Mouse (Mus musculus) kidney, embryonic 16.5 days (tissue): ENCODE results near the gene Fam120b. TPM values are rescaled to one million over a fixed set of nuclear protein-coding genes. Genes with fewer than 3 reads are reported as not detected.
A peak's percentile ranks its signal among the peaks of the same experiment; 100 is the strongest.

Experiments
- ATAC-seq: fragments of 200-750 bp; cut with Nextera tagmentation; 2 replicates; pipeline ENCODE4 v1.8.0; 2017; ENCODE audit warnings: moderate TSS enrichment; ENCODE audit not compliant: low FRiP score, low TSS enrichment
- H3K27ac ChIP-seq: fragments of 300-500 bp; sonication (generic); 2 replicates; pipeline ENCODE4 v1.5.1; 2014; ENCODE audit warnings: low read length
- H3K27me3 ChIP-seq: fragments of 300-500 bp; sonication (generic); 2 replicates; pipeline ENCODE4 v1.6.1; 2014; ENCODE audit warnings: low read length, control low read depth, mixed read lengths; ENCODE audit not compliant: insufficient read depth
- H3K36me3 ChIP-seq: fragments of 300-500 bp; sonication (generic); 2 replicates; pipeline ENCODE4 v1.6.1; 2014; ENCODE audit warnings: low read length, control low read depth, mixed read lengths; ENCODE audit not compliant: insufficient read depth
- H3K4me1 ChIP-seq: fragments of 300-500 bp; sonication (generic); 2 replicates; pipeline ENCODE4 v1.6.1; 2014; ENCODE audit warnings: low read length, control low read depth, mixed read lengths; ENCODE audit not compliant: insufficient read depth
- H3K4me2 ChIP-seq: fragments of 300-500 bp; sonication (generic); replicated peaks from 2 replicates; pipeline ENCODE4 v1.6.1; 2014; ENCODE audit warnings: low read depth, low read length
- H3K4me3 ChIP-seq: fragments of 300-500 bp; sonication (generic); 2 replicates; pipeline ENCODE4 v1.5.1; 2014; ENCODE audit warnings: mild to moderate bottlenecking, low read length
- H3K9ac ChIP-seq: fragments of 300-500 bp; sonication (generic); replicated peaks from 2 replicates; pipeline ENCODE4 v1.6.1; 2014; ENCODE audit warnings: low read length
- H3K9me3 ChIP-seq: fragments of 300-500 bp; sonication (generic); 2 replicates; pipeline ENCODE4 v1.6.1; 2016; ENCODE audit warnings: low read length, control low read depth
- WGBS: fragments of 180-500 bp; shearing (Covaris S2); extraction: QIAGEN DNeasy Blood & Tissue Kit; methylation state at CpG from one replicate; pipeline ENCODE4 v1.1.7; 2014; 5-methylcytosine and 5-hydroxymethylcytosine counted together
- polyA plus RNA-seq: library from polyadenylated mRNA; unstranded; fragments of >200 nt; fragmentation: Nextera tagmentation; extraction: Ambion mirVana; gene quantifications from 2 replicates; pipeline ENCODE4 v1.2.1, GENCODE M21; 2015

The Fam120b gene
- polyA plus RNA-seq, 1 experiment from 2014 or later, result 31.4 TPM

- Histone ChIP-seq H3K4me3 (no peak overlapping the region), H3K27me3 (no peaks in the 10 kb centered on the region), H3K36me3 (peaks cover 56% of the 10 kb centered on the region), H3K4me2 (no peak overlapping the region), H3K9me3 (no peaks in the 10 kb centered on the region), H3K27ac (no peak overlapping the region), H3K9ac (no peak overlapping the region), H3K4me1 (no peaks in the 10 kb centered on the region)
- 88% methylated on average over 10 of the region's 10 CpGs for WGBS
- ATAC-seq, result no peak
Observed at GRCm38 (mm10) chr17:15409261-15409660, 13.3 kb downstream of the Fam120b start.

- Histone ChIP-seq H3K4me2 (no peak overlapping the region), H3K36me3 (peaks cover 54% of the 10 kb centered on the region), H3K4me1 (no peaks in the 10 kb centered on the region), H3K9me3 (no peaks in the 10 kb centered on the region), H3K4me3 (no peak overlapping the region), H3K27ac (no peak overlapping the region), H3K27me3 (no peaks in the 10 kb centered on the region), H3K9ac (no peak overlapping the region)
- WGBS, result 91% methylated on average over 1 of the region's 1 CpGs
- ATAC-seq, result no peak
Observed at GRCm38 (mm10) chr17:15410861-15411260, 14.9 kb downstream of the Fam120b start.

- H3K27ac ChIP-seq, result no peak overlapping the region
- WGBS, result 88% methylated on average over 12 of the region's 12 CpGs
- H3K9me3 ChIP-seq, result no peaks in the 10 kb centered on the region
- H3K9ac ChIP-seq, result no peak overlapping the region
- H3K4me1 ChIP-seq, result no peaks in the 10 kb centered on the region
- no peak for ATAC-seq
- peaks cover 54% of the 10 kb centered on the region for H3K36me3 ChIP-seq
- H3K4me3 ChIP-seq, result no peak overlapping the region
- H3K4me2 ChIP-seq, result no peak overlapping the region
- no peaks in the 10 kb centered on the region for H3K27me3 ChIP-seq
Observed at GRCm38 (mm10) chr17:15416596-15417215, 20.7 kb downstream of the Fam120b start.

- Histone ChIP-seq H3K4me1 (no peaks in the 10 kb centered on the region), H3K9ac (no peak overlapping the region), H3K36me3 (peaks cover 72% of the 10 kb centered on the region), H3K9me3 (no peaks in the 10 kb centered on the region), H3K4me3 (no peak overlapping the region), H3K27ac (no peak overlapping the region), H3K27me3 (no peaks in the 10 kb centered on the region), H3K4me2 (no peak overlapping the region)
- ATAC-seq, result peak; percentile 65; the same call in 1 of the 2 replicates
- WGBS, result 89% methylated on average over 8 of the region's 8 CpGs
Observed at GRCm38 (mm10) chr17:15419534-15419933, 23.5 kb downstream of the Fam120b start.

GRCm38 (mm10) chr17:15420021-15420603 is 24.1 kb downstream of the Fam120b start:
- peaks cover 74% of the 10 kb centered on the region for H3K36me3 ChIP-seq

GRCm38 (mm10) chr17:15421446-15421845 is 25.4 kb downstream of the Fam120b start:
- Histone ChIP-seq H3K27me3 (no peaks in the 10 kb centered on the region), H3K4me2 (no peak overlapping the region), H3K9ac (no peak overlapping the region), H3K4me3 (no peak overlapping the region), H3K4me1 (no peaks in the 10 kb centered on the region), H3K36me3 (peaks cover 75% of the 10 kb centered on the region), H3K9me3 (no peaks in the 10 kb centered on the region), H3K27ac (no peak overlapping the region)
- 97% methylated on average over 6 of the region's 6 CpGs for WGBS
- no peak for ATAC-seq

More at GRCm38 (mm10) chr17:15420021-15420603, 24.1 kb downstream of the Fam120b start:
- H3K4me3 ChIP-seq, result no peak overlapping the region
- H3K9ac ChIP-seq, result no peak overlapping the region
- H3K4me1 ChIP-seq, result no peaks in the 10 kb centered on the region
- no peaks in the 10 kb centered on the region for H3K27me3 ChIP-seq
- no peak overlapping the region for H3K27ac ChIP-seq
- 88% methylated on average over 8 of the region's 8 CpGs for WGBS
- ATAC-seq, result no peak
- no peaks in the 10 kb centered on the region for H3K9me3 ChIP-seq
- no peak overlapping the region for H3K4me2 ChIP-seq

GRCm38 (mm10) chr17:15422666-15423065 is 26.7 kb downstream of the Fam120b start:
- WGBS, result 90% methylated on average over 9 of the region's 9 CpGs
- H3K27me3 ChIP-seq, result no peaks in the 10 kb centered on the region

GRCm38 (mm10) chr17:15423080-15423765 is 27.2 kb downstream of the Fam120b start:
- WGBS, result 54% methylated on average over 8 of the region's 8 CpGs
- no peak for ATAC-seq
- Histone ChIP-seq H3K36me3 (peaks cover 69% of the 10 kb centered on the region), H3K27me3 (no peaks in the 10 kb centered on the region), H3K4me1 (no peaks in the 10 kb centered on the region), H3K4me3 (no peak overlapping the region), H3K27ac (no peak overlapping the region), H3K4me2 (no peak overlapping the region), H3K9ac (no peak overlapping the region), H3K9me3 (no peaks in the 10 kb centered on the region)

More at GRCm38 (mm10) chr17:15422666-15423065, 26.7 kb downstream of the Fam120b start:
- Histone ChIP-seq H3K36me3 (peaks cover 69% of the 10 kb centered on the region), H3K27ac (no peak overlapping the region), H3K9ac (no peak overlapping the region), H3K4me2 (no peak overlapping the region), H3K4me3 (no peak overlapping the region), H3K9me3 (no peaks in the 10 kb centered on the region), H3K4me1 (no peaks in the 10 kb centered on the region)
- no peak for ATAC-seq

- no peak overlapping the region for H3K4me2 ChIP-seq
- peaks cover 69% of the 10 kb centered on the region for H3K36me3 ChIP-seq
- H3K9me3 ChIP-seq, result no peaks in the 10 kb centered on the region
- 57% methylated on average over 3 of the region's 3 CpGs for WGBS
- no peaks in the 10 kb centered on the region for H3K27me3 ChIP-seq
- no peak overlapping the region for H3K9ac ChIP-seq
- H3K27ac ChIP-seq, result no peak overlapping the region
- no peaks in the 10 kb centered on the region for H3K4me1 ChIP-seq
- no peak for ATAC-seq
- H3K4me3 ChIP-seq, result no peak overlapping the region
Observed at GRCm38 (mm10) chr17:15425931-15426330, 29.9 kb downstream of the Fam120b start.

- H3K36me3 ChIP-seq, result peaks cover 53% of the 10 kb centered on the region
Observed at GRCm38 (mm10) chr17:15429451-15429850, 33.4 kb downstream of the Fam120b start.

More at GRCm38 (mm10) chr17:15429451-15429850, 33.4 kb downstream of the Fam120b start:
- H3K27me3 ChIP-seq, result no peaks in the 10 kb centered on the region
- WGBS, result 88% methylated on average over 6 of the region's 6 CpGs
- no peak for ATAC-seq
- no peak overlapping the region for H3K4me3 ChIP-seq
- no peaks in the 10 kb centered on the region for H3K9me3 ChIP-seq
- no peak overlapping the region for H3K9ac ChIP-seq
- H3K27ac ChIP-seq, result no peak overlapping the region
- H3K4me2 ChIP-seq, result no peak overlapping the region
- H3K4me1 ChIP-seq, result no peaks in the 10 kb centered on the region
